Mouse (Mus musculus) splenic B cell, adult 2 months (primary cell): ENCODE results near the gene Dysf.
A peak's percentile ranks its signal among the peaks of the same experiment; 100 is the strongest.

Experiments
- DNase-seq: peaks from one replicate; pipeline ENCODE4 v3.0.0-alpha.2; 2011; ENCODE audit warnings: low read depth, low spot score
- H3K27me3 ChIP-seq: 2 replicates; pipeline ENCODE4 v1.6.1; 2012; ENCODE audit warnings: mild to moderate bottlenecking, low read length, moderate library complexity, mixed read lengths; ENCODE audit not compliant: control insufficient read depth, poor library complexity, insufficient read depth, severe bottlenecking
- H3K36me3 ChIP-seq: 2 replicates; pipeline ENCODE4 v1.6.1; 2012; ENCODE audit warnings: mild to moderate bottlenecking, low read length, moderate library complexity, mixed read lengths; ENCODE audit not compliant: control insufficient read depth, poor library complexity, insufficient read depth, severe bottlenecking

The Dysf gene

DNA sequence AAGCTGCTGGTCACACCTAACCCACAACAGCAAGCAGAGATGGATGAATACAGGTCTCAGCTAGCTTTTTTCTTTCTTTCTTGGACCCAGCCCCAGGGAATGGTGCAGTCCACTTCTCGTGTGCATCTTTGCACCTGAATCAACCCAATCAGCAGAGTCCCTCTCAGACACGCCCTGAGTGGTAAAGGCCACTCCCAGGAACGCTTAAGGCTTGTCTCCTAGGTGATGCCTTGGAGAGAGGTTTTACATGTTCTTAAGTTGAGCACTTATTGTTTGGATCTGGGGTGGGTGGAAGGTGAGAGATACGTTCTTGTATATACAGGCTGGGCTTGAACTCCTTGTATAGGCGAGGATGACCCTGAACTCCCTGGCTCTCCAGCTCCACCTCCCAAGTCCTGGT lies 54.2 kb downstream of the Dysf start:
- no peak for DNase-seq
- no peaks in the 10 kb centered on the region for H3K27me3 ChIP-seq
- H3K36me3 ChIP-seq, result no peaks in the 10 kb centered on the region

DNA sequence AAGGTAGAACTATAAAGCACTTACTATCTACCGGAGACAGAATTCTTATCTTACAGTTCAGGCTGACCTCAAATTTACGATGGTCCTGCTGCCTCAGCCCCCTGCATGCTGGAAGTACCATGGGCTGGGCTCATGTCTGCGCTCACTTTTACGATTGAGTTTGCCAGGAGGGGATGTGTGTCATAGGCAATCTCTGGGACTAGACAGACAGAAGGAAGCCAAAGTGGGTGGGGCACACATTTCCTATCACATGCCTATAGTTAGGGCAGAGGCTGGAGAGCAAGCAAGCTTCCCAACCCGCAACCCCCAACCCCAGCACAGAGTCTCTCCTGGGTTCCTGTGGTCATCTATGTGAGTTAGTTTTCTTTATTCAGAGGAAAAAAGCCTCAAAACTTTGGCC lies 59.8 kb downstream of the Dysf start:
- H3K36me3 ChIP-seq, result no peaks in the 10 kb centered on the region
- H3K27me3 ChIP-seq, result no peaks in the 10 kb centered on the region
- no peak for DNase-seq

DNA sequence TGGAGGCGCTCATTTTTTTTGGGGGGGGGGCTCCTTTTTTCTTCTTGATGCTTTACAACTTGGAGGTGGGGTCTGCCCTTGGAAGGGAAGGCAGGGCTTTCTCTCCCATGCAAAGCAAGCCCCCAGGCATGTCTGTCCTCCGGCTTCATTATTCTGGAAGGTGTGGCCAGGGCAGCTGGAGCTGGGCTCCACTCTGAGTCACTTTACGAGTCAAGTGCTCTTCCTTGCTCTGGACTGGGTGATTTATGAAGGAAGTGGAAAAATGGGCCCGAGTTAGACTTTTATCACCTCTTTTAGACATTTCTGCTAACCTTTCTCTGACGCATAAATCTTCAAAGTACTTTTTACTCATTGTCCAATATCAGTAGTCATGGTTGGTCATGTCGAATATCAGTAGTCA lies 61.9 kb downstream of the Dysf start:
- Histone ChIP-seq H3K27me3 (no peaks in the 10 kb centered on the region), H3K36me3 (no peaks in the 10 kb centered on the region)
- DNase-seq, result no peak

DNA sequence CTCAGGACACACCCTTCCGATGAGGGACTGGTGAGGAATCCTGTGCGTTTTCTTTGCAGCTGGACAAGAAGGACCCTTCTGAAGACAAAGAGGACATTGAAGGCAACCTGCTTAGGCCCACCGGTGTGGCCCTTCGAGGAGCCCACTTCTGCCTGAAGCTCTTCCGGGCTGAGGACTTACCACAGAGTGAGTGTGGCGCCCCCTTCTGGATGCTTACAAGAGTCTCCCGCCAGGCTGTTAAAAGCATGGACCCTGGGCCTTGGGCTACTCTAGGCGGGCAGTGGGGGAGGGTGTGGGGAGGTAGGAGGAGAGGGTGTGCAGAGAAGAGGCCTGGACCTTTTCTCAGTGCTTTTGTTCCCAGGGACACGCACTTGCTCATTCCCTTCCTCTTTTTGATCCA lies 64.2 kb downstream of the Dysf start:
- DNase-seq, result peak; percentile 24
- H3K36me3 ChIP-seq, result no peaks in the 10 kb centered on the region
- no peaks in the 10 kb centered on the region for H3K27me3 ChIP-seq

DNA sequence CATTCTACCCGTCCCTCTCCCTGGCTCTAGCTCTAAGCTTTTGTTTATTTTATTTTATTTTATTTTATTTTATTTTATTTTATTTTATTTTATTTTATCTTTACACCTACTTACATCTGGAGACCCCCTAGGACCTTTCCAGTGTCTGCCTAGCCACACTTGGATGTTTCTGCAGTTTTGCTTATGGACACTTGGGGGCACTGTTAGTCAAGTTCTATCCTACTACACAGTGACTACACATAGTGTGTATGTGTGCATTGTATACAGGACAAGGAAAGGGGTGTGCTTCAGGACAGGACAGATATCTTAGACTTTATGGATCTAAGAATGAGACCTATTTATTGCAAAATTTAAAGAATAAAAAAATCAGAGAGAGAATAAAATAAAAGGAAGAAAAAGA lies 69.8 kb downstream of the Dysf start:
- peak; percentile 18 for DNase-seq
- no peaks in the 10 kb centered on the region for H3K27me3 ChIP-seq
- no peaks in the 10 kb centered on the region for H3K36me3 ChIP-seq

DNA sequence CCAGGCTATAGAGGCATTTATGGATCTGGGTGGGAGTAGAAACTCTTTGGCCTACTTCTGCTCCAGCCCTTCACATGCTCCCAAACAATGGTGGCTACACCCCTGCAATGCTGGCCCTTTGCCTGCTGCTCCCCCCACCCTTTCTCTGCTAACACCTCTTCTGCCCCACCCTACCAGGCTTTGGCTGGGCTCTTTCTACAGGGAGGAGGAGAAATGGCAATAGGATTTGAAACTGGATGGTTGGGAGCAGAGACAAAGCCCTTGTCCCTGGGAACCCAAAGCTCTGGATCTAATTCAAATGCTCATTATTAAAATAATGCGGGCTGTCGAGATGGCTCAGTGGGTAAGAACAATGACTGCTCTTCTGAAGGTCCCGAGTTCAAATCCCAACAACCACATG lies 72.2 kb downstream of the Dysf start:
- no peak for DNase-seq

DNA sequence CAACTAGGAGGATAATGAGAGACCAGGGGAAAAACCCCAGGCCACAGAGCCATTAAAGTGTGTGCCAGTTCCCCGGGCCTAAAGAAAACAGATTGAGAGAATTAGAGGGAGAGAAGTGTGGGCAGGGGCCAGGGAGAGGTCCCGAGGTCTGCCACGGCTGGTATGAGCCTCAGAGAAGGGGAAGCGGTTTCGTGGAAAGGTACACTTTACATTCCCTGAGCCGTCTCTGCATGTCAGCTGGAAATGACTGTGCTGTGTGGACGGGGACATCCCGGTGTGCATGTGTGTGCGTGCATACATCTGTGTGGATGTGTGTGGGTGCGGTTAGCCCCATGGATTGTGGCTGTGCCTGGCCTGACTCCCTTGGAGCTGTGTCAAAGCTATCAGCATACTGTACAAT lies 76.4 kb downstream of the Dysf start:
- no peak for DNase-seq
- Histone ChIP-seq H3K27me3 (no peaks in the 10 kb centered on the region), H3K36me3 (no peaks in the 10 kb centered on the region)

More for the DNA sequence above, 72.2 kb downstream of the Dysf start:
- no peaks in the 10 kb centered on the region for H3K27me3 ChIP-seq
- no peaks in the 10 kb centered on the region for H3K36me3 ChIP-seq

DNA sequence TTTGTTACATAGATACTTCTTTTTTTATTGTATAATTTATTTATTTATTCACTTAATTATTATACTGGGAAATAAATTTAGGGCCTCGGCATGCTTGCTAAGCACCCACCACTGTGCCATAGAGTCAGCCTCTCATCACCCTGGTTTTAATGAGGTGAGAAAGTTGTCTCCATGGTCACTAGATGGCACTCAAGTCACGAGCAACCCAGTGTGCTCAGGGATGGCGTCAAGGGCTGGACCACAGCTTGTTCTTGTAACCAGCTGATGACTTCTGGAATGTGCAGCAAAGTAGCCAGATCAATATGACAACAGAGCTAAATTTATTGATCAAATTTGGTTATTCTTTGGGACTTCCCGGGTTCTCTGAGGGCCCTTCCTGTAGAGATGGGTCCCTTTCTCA lies 85.1 kb downstream of the Dysf start:
- Histone ChIP-seq H3K36me3 (no peaks in the 10 kb centered on the region), H3K27me3 (no peaks in the 10 kb centered on the region)
- peak; percentile 17 for DNase-seq

DNA sequence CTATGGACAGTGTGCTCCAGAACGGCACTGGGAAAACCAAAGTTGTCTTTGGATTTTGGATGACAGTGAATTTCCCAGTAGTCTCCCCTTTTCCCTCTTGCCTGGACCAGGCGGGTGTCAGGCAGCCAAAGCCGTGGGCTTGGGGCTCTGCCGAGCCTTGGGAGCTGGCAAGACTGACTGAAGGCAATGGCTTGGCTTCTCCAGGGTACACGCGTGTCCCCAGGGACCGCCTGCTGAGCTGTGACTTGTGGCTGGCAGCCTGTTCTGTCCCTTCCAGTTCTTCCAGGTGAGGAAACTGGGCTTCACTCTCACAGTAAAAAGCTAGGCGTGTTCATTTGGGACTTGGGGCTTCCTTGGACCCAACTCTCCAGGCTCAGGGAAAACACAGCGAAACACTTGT lies 86.1 kb downstream of the Dysf start:
- no peaks in the 10 kb centered on the region for H3K36me3 ChIP-seq
- no peaks in the 10 kb centered on the region for H3K27me3 ChIP-seq
- no peak for DNase-seq

DNA sequence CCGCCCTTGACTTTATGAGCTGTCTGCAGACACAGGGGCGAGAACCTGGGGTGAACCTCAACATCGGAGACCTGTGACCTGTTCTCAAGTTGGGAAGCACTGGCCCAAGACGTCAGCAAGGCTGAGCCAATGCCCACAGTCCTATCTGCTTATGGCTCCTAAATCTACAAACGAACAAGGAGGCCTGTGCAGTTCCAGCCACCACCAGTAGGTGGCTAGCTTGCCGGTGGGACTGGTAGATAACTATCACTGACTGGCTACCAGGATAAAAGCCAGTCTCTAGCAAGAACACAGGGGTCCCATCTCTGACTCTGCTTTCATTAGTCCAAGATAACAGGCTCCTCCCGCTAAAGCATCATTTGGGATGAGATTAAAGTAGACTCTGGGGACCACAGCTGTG lies 86.6 kb downstream of the Dysf start:
- Histone ChIP-seq H3K36me3 (no peaks in the 10 kb centered on the region), H3K27me3 (no peaks in the 10 kb centered on the region)

DNA sequence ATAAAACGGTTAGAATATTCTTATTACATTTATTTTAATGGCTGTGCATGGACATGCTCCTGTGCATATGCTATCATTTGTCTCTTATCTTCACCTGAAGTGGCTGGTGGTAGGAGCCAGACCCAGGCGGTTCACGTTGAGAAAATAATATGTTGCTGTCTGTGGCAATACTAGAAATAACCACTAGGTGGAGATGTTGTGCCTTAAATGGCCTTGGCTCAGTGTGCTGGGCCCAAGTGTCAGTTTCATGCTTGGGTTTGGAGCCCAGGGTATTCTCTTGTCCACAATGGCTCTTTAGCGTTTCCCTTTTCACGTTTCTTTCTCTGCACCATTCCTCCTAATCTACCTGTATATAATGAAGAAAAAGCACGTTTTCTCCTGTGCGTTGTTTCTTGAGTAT lies 87.5 kb downstream of the Dysf start:
- peak; percentile 76 for DNase-seq
- H3K27me3 ChIP-seq, result no peaks in the 10 kb centered on the region
- H3K36me3 ChIP-seq, result no peaks in the 10 kb centered on the region

More for the DNA sequence above, 86.6 kb downstream of the Dysf start:
- DNase-seq, result peak; percentile 68

DNA sequence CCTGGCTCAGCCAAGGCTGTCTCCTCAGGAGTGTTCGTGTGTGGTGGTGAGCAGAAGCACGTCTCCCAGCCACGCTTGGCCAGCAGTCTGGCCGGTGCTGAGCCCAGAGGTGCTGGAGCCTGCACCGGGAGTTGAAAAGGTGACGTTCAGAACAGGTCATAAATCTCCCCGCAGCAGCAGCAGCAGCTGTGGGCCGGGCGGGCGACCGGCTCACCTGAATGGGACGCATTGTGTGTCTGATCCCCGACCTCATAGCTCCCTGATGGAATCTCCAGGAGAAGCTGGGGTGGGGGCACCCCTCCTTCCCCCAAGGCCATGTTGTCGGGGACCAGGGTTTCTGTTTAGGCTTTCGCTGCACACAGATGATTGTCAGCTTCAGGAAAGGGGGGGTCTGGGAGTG lies 93.6 kb downstream of the Dysf start:
- H3K27me3 ChIP-seq, result no peaks in the 10 kb centered on the region
- no peaks in the 10 kb centered on the region for H3K36me3 ChIP-seq

DNA sequence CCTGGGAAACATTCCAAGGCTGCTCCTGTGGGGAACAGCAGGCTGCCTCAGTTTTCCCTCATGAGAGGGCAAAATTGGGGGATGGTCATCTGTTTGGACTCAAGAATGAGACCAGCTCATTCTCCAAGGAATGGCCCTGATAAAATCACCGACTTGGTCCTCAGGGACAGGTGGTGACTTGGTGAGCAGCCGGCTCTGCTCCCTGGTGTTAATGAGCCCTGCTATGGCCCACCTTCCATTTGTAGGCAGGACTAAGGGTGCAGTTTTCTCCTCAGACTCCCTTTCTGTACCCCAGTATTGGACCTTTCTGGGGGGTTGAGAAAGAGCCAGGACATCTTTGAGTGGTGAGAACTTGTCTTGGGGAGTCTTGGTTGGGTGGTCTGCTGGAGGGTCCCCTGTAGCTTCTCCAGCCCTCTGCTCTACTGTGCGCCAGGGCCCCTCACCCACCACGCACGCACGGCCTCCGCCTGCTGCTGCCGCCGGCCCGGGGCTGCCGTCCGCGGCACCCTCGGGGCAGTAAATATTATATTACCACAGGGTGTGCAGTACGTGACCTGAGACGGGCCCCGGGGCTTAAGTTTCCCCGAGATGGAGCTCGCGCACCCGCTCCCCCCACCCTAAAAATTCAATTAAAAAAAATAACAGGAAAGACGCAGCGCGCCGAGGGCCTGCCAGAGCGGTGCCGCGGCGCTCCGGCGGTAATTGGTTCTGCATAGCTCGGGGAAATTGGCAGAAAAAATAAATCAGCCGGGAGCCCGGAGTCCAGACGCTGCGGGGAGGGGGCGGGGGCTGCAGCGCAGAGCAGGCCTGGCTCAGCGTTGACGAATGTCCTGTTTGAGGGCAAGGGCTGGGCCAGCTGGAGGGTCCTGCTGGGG lies 97.0 kb downstream of the Dysf start:
- no peak for DNase-seq

More for the DNA sequence above, 93.6 kb downstream of the Dysf start:
- DNase-seq, result no peak

DNA sequence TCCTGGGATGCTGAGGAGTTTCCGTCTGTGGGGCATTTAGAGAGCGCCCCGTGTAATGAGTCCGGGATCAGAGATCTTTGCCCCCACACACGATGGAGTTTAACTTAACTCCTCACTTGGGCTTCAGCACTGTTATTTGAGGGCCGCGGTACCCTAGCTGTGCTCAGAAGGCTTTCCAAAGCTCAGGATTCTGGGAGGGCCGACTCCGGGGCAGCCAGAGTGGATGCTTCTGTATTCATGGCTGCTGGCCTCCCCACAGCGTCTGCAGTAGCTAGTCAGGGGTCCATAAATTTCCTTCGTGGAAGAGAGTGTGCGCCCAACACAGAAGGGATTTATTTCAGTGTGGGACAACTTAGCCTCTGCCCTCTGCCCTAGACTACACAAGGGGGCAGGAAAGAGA lies 97.7 kb downstream of the Dysf start:
- Histone ChIP-seq H3K36me3 (no peaks in the 10 kb centered on the region), H3K27me3 (no peaks in the 10 kb centered on the region; the same call in 1 of the 2 replicates)
- DNase-seq, result no peak

More for the DNA sequence above, 97.0 kb downstream of the Dysf start:
- Histone ChIP-seq H3K27me3 (no peaks in the 10 kb centered on the region; the same call in 1 of the 2 replicates), H3K36me3 (no peaks in the 10 kb centered on the region)

DNA sequence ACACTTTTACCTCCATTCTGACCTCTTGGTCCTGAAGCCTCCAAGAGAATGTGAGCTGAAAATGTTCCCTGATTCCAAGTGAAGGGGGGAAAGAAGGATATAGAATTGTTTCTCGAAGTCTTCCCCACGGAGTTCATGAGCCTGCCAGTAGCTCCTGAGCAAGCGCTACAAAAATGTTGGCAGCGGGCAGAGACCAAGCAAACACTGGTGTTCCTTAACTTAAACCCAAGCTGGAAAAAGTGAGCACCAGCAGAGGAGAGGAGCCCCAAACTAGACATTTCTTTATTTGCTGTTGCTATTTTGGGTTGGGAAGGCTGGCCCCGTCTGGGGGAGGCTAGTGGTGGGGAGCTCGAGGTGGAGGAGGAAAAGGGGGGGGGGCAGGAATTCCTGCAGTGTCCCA lies 102.0 kb downstream of the Dysf start:
- H3K27me3 ChIP-seq, result no peaks in the 10 kb centered on the region; the same call in 1 of the 2 replicates
- H3K36me3 ChIP-seq, result no peaks in the 10 kb centered on the region
- no peak for DNase-seq

DNA sequence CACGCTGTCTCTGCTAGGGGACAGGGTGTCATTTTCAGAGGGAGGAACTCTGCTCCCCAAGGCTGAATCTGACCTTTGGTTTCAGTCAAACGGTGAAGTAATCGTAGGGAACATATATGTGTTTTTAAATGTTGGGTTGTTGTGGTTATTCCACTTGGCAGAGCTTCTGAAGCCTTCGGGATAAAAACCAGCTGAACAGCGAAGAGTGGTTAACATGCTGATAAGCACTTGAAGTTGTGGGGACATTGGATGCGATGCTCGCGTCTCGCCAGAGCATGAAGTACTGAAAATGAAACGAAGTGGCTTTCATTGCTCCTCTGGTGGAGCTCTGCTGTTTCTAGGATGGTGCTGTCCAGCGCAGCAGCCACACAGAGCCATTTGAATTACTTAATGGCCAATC lies 102.7 kb downstream of the Dysf start:
- DNase-seq, result no peak

More for the DNA sequence above, 102.7 kb downstream of the Dysf start:
- Histone ChIP-seq H3K27me3 (no peaks in the 10 kb centered on the region; the same call in 1 of the 2 replicates), H3K36me3 (no peaks in the 10 kb centered on the region)
